Comparison of ENCODE assay signal across 17 mouse cellular contexts in the genomic region with DNA sequence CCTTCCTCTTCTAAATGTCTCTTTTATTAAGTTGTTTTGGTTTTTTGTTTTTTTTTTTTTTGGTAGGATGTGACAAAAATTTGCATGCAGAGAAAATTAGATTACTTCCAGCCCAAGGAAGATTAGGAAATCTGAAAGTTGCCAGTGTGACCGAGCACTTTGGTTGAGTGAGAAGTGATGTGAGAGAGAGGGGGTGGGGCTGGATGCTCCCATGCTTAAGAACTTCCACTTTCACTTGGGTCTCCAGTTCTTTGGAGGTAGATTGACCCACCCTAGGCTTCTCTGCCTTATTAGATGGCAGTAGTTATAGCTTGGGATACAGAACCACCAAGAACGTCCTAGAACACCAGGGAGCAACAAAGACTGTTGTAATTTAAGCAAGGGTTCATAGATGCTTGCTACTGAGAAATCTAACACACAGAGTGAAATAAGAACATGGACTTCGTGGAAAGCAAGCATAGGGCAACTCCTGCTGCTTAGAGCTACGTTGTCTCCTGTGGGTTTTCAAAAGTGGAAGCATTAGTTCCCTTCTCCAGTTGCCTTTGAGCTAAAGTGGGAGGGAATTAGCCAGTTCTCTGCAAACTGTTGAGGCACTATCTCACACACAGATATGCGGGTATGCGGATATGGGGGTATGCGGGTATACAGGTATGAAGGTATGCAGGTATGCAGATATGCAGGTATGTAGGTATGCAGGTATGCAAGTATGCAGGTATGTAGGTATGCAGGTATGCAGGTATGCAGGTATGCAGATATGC.
"Had no signal": no experiment of that assay in that cellular context is flagged by ENCODE, and none has a peak within 500 bp of the region (broad histone marks: within the 10 kb centered on the region; RNA-seq: fewer than 3 reads in every experiment).

No protein-coding gene starts in this region.

- H3K27me3 ChIP-seq: limb, embryonic 12.5 days; liver, embryonic 13.5 days; megakaryocyte, embryonic 14.5 days; midbrain, embryonic 12.5 days; neural tube, embryonic 13.5 days had no signal

- H3K4me1 ChIP-seq: limb, embryonic 12.5 days; liver, embryonic 13.5 days; megakaryocyte, embryonic 14.5 days; midbrain, embryonic 12.5 days; neural tube, embryonic 13.5 days had no signal

- H3K36me3 ChIP-seq: limb, embryonic 12.5 days; liver, embryonic 13.5 days; midbrain, embryonic 12.5 days; neural tube, embryonic 13.5 days had no signal

- H3K27ac ChIP-seq: kidney, postnatal 0 days; limb, embryonic 12.5 days; liver, embryonic 13.5 days; midbrain, embryonic 12.5 days; neural tube, embryonic 13.5 days had no signal

- ATAC-seq: liver, postnatal 0 days; lung, postnatal 0 days; midbrain, embryonic 16.5 days had no signal

- H3K4me3 ChIP-seq: limb, embryonic 12.5 days; liver, embryonic 13.5 days; megakaryocyte, embryonic 14.5 days; midbrain, embryonic 12.5 days; neural tube, embryonic 13.5 days had no signal

- H3K4me2 ChIP-seq: limb, embryonic 12.5 days; liver, embryonic 13.5 days; midbrain, embryonic 12.5 days; neural tube, embryonic 13.5 days had no signal

- H3K9me3 ChIP-seq: liver, embryonic 13.5 days; midbrain, embryonic 12.5 days; neural tube, embryonic 13.5 days had no signal

- DNase-seq: kidney, postnatal 36 days; layer of hippocampus, adult 9-11 months; layer of hippocampus, postnatal 36 days; liver; liver, embryonic 13.5 days; liver, postnatal 0 days; lung, postnatal 36 days; retina, postnatal 1 day; right cerebral cortex, postnatal 4 days; thymus, postnatal 36 days had no signal

- H3K9ac ChIP-seq: limb, embryonic 12.5 days; liver, embryonic 13.5 days; liver, postnatal 0 days; midbrain, embryonic 12.5 days; neural tube, embryonic 13.5 days had no signal
